Mouse (Mus musculus) liver, embryonic 16.5 days (tissue): ENCODE measurements at regions not wholly inside any gene's neighbourhood (a gene's known extent, or its start where the extent isn't known, plus 50 kb on each side); places are given as distances from the start of the nearest gene placed in this dataset.

Experiments used
- ATAC-seq: fragments of 200-750 bp; cut with Nextera tagmentation; 2 replicates; pipeline ENCODE4 v1.8.0; 2017; ENCODE audit warnings: low read depth, mild to moderate bottlenecking, moderate number of reproducible peaks, moderate library complexity
- H3K27ac ChIP-seq: fragments of 300-500 bp; sonication (generic); 2 replicates; pipeline ENCODE4 v1.5.1; 2014; ENCODE audit warnings: mild to moderate bottlenecking, low read length
- H3K27me3 ChIP-seq: fragments of 300-500 bp; sonication (generic); 2 replicates; pipeline ENCODE4 v1.6.1; 2014; ENCODE audit warnings: low read depth, low read length, mixed read lengths; ENCODE audit not compliant: control insufficient read depth, insufficient read depth
- H3K36me3 ChIP-seq: fragments of 300-500 bp; sonication (generic); 2 replicates; pipeline ENCODE4 v1.6.1; 2014; ENCODE audit warnings: mild to moderate bottlenecking; ENCODE audit not compliant: control insufficient read depth, insufficient read depth
- H3K4me1 ChIP-seq: fragments of 300-500 bp; sonication (generic); 2 replicates; pipeline ENCODE4 v1.6.1; 2014; ENCODE audit warnings: low read depth, low read length, mixed read lengths; ENCODE audit not compliant: control insufficient read depth
- H3K4me2 ChIP-seq: fragments of 300-500 bp; sonication (generic); 2 replicates; pipeline ENCODE4 v1.6.1; 2014; ENCODE audit warnings: low read depth, low read length, mixed read lengths
- H3K4me3 ChIP-seq: fragments of 300-500 bp; sonication (generic); 2 replicates; pipeline ENCODE4 v1.5.1; 2014; ENCODE audit warnings: low read depth, mild to moderate bottlenecking, low read length
- H3K9ac ChIP-seq: fragments of 300-500 bp; sonication (generic); 2 replicates; pipeline ENCODE4 v1.6.1; 2014; ENCODE audit warnings: low read depth, low read length
- H3K9me3 ChIP-seq: fragments of 300-500 bp; sonication (generic); replicated peaks from 2 replicates; pipeline ENCODE4 v1.6.1; 2016; ENCODE audit warnings: low read length; ENCODE audit not compliant: control insufficient read depth
- WGBS: fragments of 180-500 bp; shearing (Covaris S2); extraction: QIAGEN DNeasy Blood & Tissue Kit; methylation state at CpG from one replicate; pipeline ENCODE4 v1.1.7; 2014; ENCODE audit not compliant: insufficient replicate concordance; 5-methylcytosine and 5-hydroxymethylcytosine counted together

DNA sequence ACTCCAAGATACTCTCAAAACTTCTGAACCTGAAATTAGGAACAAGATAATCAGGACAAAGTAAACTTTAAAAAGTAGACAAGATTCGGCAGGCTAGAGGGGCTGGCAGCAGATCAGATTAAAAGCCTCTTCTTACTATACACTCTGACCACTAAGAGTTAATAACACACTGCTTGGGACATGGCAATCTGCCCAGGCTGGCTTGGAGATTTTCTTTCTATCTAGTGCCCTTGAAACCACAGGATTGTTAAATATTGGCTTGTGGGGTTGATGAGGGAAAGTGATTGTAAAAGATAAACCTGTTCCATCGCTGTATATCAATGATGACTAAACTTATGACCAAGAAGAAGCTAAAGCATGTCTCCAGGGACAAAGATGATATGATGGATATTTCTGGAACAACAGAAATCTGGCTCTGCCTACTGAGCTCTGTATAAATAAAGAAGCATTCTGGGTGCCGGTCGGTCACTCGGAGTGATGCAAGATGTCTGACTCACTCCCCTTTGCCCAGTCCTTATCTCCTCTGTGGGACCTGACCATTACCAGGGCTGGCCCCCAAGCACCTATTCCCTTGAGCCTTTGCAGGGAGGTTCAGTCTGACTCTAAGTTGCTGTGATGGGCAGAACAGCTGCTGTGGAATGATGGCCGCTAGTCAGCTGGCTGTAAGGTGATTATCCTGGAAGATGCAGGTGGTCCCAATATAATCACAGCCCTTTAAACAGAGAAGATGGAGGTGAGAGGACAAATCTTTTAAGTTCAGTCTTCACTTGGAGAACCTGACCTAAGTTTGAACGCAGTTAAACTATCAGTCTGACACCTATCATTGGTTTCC lies 126.5 kb upstream of the Rapgef5 start:
- H3K27ac ChIP-seq, result no peak overlapping the region
- no peaks in the 10 kb centered on the region for H3K9me3 ChIP-seq
- H3K36me3 ChIP-seq, result no peaks in the 10 kb centered on the region
- no peak overlapping the region; the same call in 1 of the 2 replicates for H3K4me2 ChIP-seq
- peak; percentile 81 for ATAC-seq
- 53% methylated on average over 7 of the region's 7 CpGs for WGBS
- H3K27me3 ChIP-seq, result no peaks in the 10 kb centered on the region
- H3K9ac ChIP-seq, result no peak overlapping the region
- H3K4me1 ChIP-seq, result no peaks in the 10 kb centered on the region
- H3K4me3 ChIP-seq, result no peak overlapping the region

DNA sequence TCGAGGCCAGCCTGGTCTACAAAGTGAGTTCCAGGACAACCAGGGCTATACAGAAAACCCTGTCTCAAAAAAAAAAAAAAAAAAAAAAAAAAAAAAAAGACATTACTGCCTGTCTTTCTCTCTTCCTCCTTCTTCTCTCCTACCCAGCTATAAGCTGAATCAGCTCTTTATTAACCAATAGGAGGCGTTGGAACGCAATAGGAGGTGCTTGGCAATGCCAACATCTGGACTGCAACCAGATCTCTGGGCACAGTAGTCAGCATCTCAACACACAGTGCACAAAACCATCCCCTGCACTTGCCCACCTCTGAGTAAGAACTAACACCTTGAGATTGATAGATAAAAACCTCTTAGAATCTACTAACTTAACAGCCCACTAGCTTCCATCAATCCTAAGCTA lies 118.8 kb upstream of the Rapgef5 start:
- ATAC-seq, result no peak
- Histone ChIP-seq H3K9ac (no peak overlapping the region), H3K4me3 (no peak overlapping the region), H3K36me3 (no peaks in the 10 kb centered on the region), H3K4me1 (no peaks in the 10 kb centered on the region), H3K27ac (no peak overlapping the region), H3K27me3 (no peaks in the 10 kb centered on the region), H3K4me2 (no peak overlapping the region), H3K9me3 (no peaks in the 10 kb centered on the region)
- 68% methylated on average over 3 of the region's 3 CpGs for WGBS

DNA sequence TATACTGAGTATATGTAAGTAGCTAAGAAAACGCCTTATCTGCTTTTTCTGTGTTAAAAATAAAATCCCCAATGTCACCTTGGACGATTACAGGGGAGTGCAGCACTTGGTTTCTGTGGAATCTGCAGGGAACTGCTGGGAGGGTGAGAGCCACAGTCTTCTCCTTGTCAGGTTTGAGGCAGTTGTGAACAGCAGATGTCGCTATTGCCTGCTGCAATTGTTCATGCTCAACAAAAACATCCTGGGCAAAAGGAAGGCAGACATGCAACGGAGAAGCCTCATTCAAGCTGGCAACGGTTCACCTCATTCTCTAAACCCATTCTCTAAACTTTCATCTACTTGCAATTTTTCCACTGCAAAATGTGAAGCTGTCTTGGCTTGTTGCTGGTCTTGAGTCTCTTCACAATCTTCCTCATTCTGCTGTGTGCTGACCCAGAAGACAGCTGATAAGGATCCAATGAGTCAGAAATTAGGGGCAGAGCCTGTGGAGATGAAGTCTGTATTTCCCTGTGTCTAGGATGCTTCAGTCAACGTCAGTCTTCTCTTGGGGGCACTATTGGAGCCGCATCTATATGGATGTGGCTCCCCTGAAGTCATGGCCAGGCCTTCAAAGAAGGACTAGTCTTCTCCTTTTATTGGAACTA lies 112.6 kb upstream of the Rapgef5 start:
- Histone ChIP-seq H3K4me2 (no peak overlapping the region), H3K36me3 (no peaks in the 10 kb centered on the region), H3K4me1 (no peaks in the 10 kb centered on the region), H3K27ac (no peak overlapping the region), H3K27me3 (no peaks in the 10 kb centered on the region), H3K4me3 (no peak overlapping the region), H3K9me3 (no peaks in the 10 kb centered on the region), H3K9ac (no peak overlapping the region)
- WGBS, result 9% methylated on average over 7 of the region's 7 CpGs
- no peak for ATAC-seq

DNA sequence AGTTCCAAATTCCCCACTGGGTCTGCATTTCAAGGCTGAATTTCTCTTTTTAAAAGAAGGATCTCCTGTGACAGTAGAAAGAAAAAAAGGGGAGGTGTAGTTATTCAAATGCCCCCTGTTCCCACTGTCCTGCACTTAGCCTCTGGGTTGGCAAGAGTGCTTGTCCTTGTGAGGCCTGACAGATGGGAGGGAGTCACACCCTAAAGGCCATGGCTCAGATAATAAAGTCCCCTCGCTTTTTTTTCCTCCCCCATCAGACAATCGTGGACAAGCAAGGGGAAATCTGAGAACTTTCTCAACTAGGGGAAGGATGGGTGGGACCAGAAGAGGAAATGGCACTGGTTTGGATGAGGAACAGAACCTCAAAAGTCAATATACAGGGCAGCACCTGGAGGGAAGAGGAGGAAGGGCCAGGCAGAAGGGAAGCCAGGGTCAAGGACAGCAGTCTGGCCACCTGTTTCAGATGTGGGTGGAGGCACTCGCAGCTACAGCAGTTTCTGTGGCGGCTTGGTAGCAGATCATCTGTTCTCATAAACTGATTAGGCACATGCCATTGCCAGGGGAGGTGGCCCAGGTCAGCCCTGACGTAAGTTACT lies 112.0 kb upstream of the Rapgef5 start:
- no peak for ATAC-seq
- H3K9me3 ChIP-seq, result no peaks in the 10 kb centered on the region
- no peak overlapping the region for H3K9ac ChIP-seq
- H3K27me3 ChIP-seq, result no peaks in the 10 kb centered on the region
- H3K4me1 ChIP-seq, result no peaks in the 10 kb centered on the region
- no peak overlapping the region for H3K4me3 ChIP-seq
- H3K27ac ChIP-seq, result no peak overlapping the region
- H3K36me3 ChIP-seq, result no peaks in the 10 kb centered on the region
- WGBS, result 18% methylated on average over 5 of the region's 5 CpGs
- H3K4me2 ChIP-seq, result no peak overlapping the region

DNA sequence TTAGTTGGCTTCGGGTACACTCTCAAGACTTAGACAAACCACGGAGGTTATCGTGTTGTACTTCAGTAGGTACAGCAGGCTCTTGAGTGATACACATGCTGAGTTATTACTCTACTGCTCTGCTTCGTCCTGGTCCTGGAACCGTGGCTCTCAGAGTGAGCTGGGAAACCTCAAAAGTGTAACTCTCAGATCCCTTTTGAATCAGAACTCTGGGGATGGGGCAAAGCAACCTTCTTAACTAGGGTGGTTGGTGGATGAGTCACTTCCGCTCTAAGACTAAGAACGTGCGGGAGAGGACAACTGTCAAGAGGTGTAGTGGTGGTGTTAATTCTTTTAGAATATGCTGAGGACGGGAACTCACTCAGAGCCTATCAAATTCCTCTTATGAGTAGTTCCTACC lies 109.4 kb upstream of the Rapgef5 start:
- ATAC-seq, result no peak
- Histone ChIP-seq H3K4me2 (no peak overlapping the region), H3K9me3 (no peaks in the 10 kb centered on the region), H3K27me3 (no peaks in the 10 kb centered on the region), H3K36me3 (no peaks in the 10 kb centered on the region), H3K4me3 (no peak overlapping the region), H3K9ac (no peak overlapping the region), H3K27ac (no peak overlapping the region), H3K4me1 (no peaks in the 10 kb centered on the region)
- 57% methylated on average over 9 of the region's 9 CpGs for WGBS

DNA sequence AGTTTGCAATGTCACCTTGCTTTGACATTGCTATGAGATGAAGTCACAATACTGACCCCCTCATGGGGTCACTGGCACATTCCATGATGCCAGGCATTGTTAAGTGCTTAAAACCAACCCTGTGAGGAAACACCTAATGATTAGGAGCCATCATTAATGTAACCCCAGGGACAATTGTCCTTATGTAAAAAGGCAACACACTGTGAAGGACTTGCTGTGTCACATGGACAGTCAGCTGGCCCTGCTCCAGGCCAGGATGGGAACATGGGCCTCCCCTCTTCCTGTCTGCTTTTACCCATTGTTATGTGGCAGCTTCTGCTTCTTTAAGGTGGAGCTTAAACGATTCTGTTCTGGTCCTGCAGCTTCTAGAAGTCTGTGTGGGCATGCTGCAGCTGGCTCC lies 105.7 kb upstream of the Rapgef5 start:
- Histone ChIP-seq H3K4me3 (no peak overlapping the region), H3K9ac (no peak overlapping the region), H3K4me1 (no peaks in the 10 kb centered on the region), H3K4me2 (no peak overlapping the region), H3K36me3 (no peaks in the 10 kb centered on the region), H3K27ac (no peak overlapping the region), H3K27me3 (no peaks in the 10 kb centered on the region), H3K9me3 (no peaks in the 10 kb centered on the region)
- ATAC-seq, result no peak
- 6% methylated on average over 1 of the region's 1 CpGs for WGBS

DNA sequence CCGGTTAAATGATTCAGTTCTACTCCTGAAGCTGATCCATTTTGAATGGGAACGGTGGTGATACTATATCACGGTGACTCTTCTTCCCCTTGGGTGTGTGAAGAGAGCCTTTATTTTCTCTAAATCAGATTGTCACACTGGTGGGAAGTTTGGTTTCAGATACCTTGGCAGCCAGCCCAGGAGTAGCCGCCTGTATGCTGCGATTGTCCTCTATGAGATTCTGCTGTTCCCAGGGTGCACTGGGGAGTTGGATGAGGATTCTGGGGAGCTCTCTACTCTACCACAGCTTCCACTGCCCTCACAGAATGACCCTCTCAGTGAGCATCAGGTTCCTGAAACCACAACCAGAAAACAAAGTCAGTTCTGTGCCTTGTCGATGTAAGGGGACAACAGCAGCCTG lies 104.0 kb upstream of the Rapgef5 start:
- 62% methylated on average over 6 of the region's 6 CpGs for WGBS
- Histone ChIP-seq H3K9me3 (no peaks in the 10 kb centered on the region), H3K27ac (no peak overlapping the region), H3K9ac (no peak overlapping the region), H3K36me3 (no peaks in the 10 kb centered on the region), H3K4me3 (no peak overlapping the region), H3K4me1 (no peaks in the 10 kb centered on the region), H3K27me3 (no peaks in the 10 kb centered on the region), H3K4me2 (no peak overlapping the region)
- ATAC-seq, result no peak

DNA sequence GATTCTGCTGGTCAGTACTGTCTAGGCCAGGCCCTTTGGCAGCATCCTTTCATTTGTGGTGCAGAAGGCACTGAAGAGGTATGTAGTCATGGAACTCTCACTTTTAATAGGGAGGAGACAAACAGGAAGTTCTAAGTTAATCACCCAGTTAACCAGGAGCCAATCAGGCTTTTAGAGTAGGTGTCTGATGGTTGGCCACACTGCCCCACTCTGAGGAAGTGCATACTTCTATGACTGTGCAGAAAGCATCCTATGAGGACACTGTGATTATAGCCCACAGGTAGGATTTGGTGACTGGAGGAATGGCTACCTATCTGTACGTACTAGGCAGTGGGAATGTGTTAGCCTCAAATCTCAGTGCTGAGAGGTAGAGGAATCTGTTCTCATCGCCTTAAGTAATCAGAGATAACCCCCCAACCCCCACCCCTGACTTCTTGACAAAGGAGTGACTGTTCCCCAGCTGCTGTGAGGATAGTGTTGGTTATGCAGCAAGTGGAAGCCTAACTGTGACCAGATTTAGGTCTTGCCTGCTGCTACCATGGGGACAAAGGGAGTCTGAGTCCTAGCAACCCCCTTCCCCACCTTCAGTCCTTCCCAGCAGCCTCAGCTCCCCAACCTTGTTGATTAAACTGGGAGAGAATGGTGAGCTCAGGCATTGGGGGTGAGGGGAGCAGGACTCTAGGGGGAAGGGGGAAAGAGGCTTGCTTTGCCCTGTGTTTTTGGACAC lies 103.3 kb upstream of the Rapgef5 start:
- Histone ChIP-seq H3K4me1 (no peaks in the 10 kb centered on the region), H3K9me3 (no peaks in the 10 kb centered on the region), H3K4me3 (no peak overlapping the region), H3K36me3 (no peaks in the 10 kb centered on the region), H3K27ac (no peak overlapping the region), H3K4me2 (no peak overlapping the region), H3K27me3 (no peaks in the 10 kb centered on the region), H3K9ac (no peak overlapping the region)
- ATAC-seq, result no peak
- WGBS, result 36% methylated on average over 2 of the region's 2 CpGs
